Mouse (Mus musculus) forebrain, postnatal 0 days (tissue): ENCODE measurements around the gene Thra. TPM values are rescaled to one million over a fixed set of nuclear protein-coding genes. Genes with fewer than 3 reads are reported as not detected.
A peak's percentile ranks its signal among the peaks of the same experiment; 100 is the strongest.

Source experiments
- ATAC-seq: fragments of 200-750 bp; cut with Nextera tagmentation; 2 replicates; pipeline ENCODE4 v1.8.0; 2017; ENCODE audit warnings: mild to moderate bottlenecking, moderate library complexity
- DNase-seq: peaks from one replicate; pipeline ENCODE4 v3.0.0-alpha.2; 2015
- H3K27ac ChIP-seq: fragments of 300-500 bp; sonication (generic); 2 replicates; pipeline ENCODE4 v1.5.1; 2014; ENCODE audit warnings: low read depth, mild to moderate bottlenecking, antibody characterized with exemption, low read length, moderate library complexity, mixed read lengths
- H3K27me3 ChIP-seq: fragments of 300-500 bp; sonication (generic); 2 replicates; pipeline ENCODE4 v1.6.1; 2014; ENCODE audit warnings: mild to moderate bottlenecking, low read length, mixed read lengths; ENCODE audit not compliant: insufficient read depth
- H3K36me3 ChIP-seq: fragments of 300-500 bp; sonication (generic); 2 replicates; pipeline ENCODE4 v1.6.1; 2014; ENCODE audit warnings: mild to moderate bottlenecking, moderate library complexity; ENCODE audit not compliant: insufficient read depth
- H3K4me1 ChIP-seq: fragments of 300-500 bp; sonication (generic); 2 replicates; pipeline ENCODE4 v1.6.1; 2014; ENCODE audit warnings: antibody characterized with exemption; ENCODE audit not compliant: insufficient read depth
- H3K4me2 ChIP-seq: fragments of 300-500 bp; sonication (generic); 2 replicates; pipeline ENCODE4 v1.6.1; 2014; ENCODE audit warnings: low read depth, mild to moderate bottlenecking, moderate library complexity
- H3K4me3 ChIP-seq: fragments of 300-500 bp; sonication (generic); 2 replicates; pipeline ENCODE4 v1.5.1; 2014; ENCODE audit warnings: low read depth, low read length, mixed read lengths
- H3K9ac ChIP-seq: fragments of 300-500 bp; sonication (generic); 2 replicates; pipeline ENCODE4 v1.6.1; 2014; ENCODE audit warnings: mild to moderate bottlenecking
- H3K9me3 ChIP-seq: fragments of 300-500 bp; sonication (generic); 2 replicates; pipeline ENCODE4 v1.6.1; 2016; ENCODE audit warnings: low read length
- CTCF ChIP-seq: sonication (generic); IDR thresholded peaks from 2 replicates; pipeline ENCODE4 v1.5.1; 2016; ENCODE audit warnings: antibody characterized with exemption, control low read depth, low read depth
- WGBS: fragments of 180-500 bp; shearing (Covaris S2); extraction: QIAGEN DNeasy Blood & Tissue Kit; methylation state at CpG from one replicate; pipeline ENCODE4 v1.1.7; 2014; 5-methylcytosine and 5-hydroxymethylcytosine counted together
- polyA plus RNA-seq: library from polyadenylated mRNA; unstranded; fragments of >200 nt; fragmentation: Nextera tagmentation; extraction: Ambion mirVana; gene quantifications from 2 replicates; pipeline ENCODE4 v1.2.1, GENCODE M21; 2015
- total RNA-seq: library from RNA; depleted of rRNA; stranded (reverse); fragments of >200 nt; gene quantifications from 2 replicates; pipeline ENCODE4 v1.2.3, GENCODE M21; 2014

The Thra gene
- total and polyA plus RNA-seq, 2 experiments from 2014 or later, result 233 to 1,003 TPM

- no peak overlapping the region for H3K4me2 ChIP-seq
- H3K27me3 ChIP-seq, result no peaks in the 10 kb centered on the region
- H3K9me3 ChIP-seq, result no peaks in the 10 kb centered on the region
- no peak overlapping the region for H3K27ac ChIP-seq
- H3K36me3 ChIP-seq, result peaks cover 54% of the 10 kb centered on the region
- H3K9ac ChIP-seq, result 0 out of 2 replicates have a peak overlapping the region, but pooled peaks have one; percentile 2
- DNase-seq (peak; percentile 85), ATAC-seq (peak; percentile 36; the same call in 1 of the 2 replicates)
- 0 out of 2 replicates have a peak, but pooled peaks cover 6% of the 10 kb centered on the region for H3K4me1 ChIP-seq
- WGBS, result 10% methylated on average over 13 of the region's 13 CpGs
- peak; percentile 83 for TF ChIP-seq CTCF
- H3K4me3 ChIP-seq, result no peak overlapping the region
These were observed 22.5 kb upstream of the Thra start for GRCm38 (mm10) chr11:98717904-98718303.

GRCm38 (mm10) chr11:98720756-98721155, 19.7 kb upstream of the Thra start:
- H3K4me1 ChIP-seq, result 0 out of 2 replicates have a peak, but pooled peaks cover 6% of the 10 kb centered on the region
- no peak for ATAC-seq
- H3K27ac ChIP-seq, result no peak overlapping the region
- no peak overlapping the region for H3K4me3 ChIP-seq
- H3K9ac ChIP-seq, result no peak overlapping the region
- no peak for TF ChIP-seq CTCF
- H3K9me3 ChIP-seq, result no peaks in the 10 kb centered on the region
- peaks cover 31% of the 10 kb centered on the region for H3K36me3 ChIP-seq
- H3K4me2 ChIP-seq, result no peak overlapping the region
- whole genome bisulfite sequencing, result 76% methylated on average over 2 of the region's 2 CpGs
- H3K27me3 ChIP-seq, result no peaks in the 10 kb centered on the region
- DNase-seq, result no peak

GRCm38 (mm10) chr11:98721458-98722226, 18.8 kb upstream of the Thra start:
- WGBS, result 59% methylated on average over 24 of the region's 24 CpGs
- H3K4me1 ChIP-seq, result 0 out of 2 replicates have a peak, but pooled peaks cover 6% of the 10 kb centered on the region
- no peak overlapping the region for H3K4me2 ChIP-seq
- ATAC-seq, result peak; percentile 65
- H3K4me3 ChIP-seq, result no peak overlapping the region
- H3K27ac ChIP-seq, result no peak overlapping the region
- H3K27me3 ChIP-seq, result no peaks in the 10 kb centered on the region
- H3K36me3 ChIP-seq, result peaks cover 26% of the 10 kb centered on the region
- H3K9me3 ChIP-seq, result no peaks in the 10 kb centered on the region
- no peak overlapping the region for H3K9ac ChIP-seq
- DNase-seq, result no peak
- peak; percentile 53 for TF ChIP-seq CTCF

- no peak for DNase-seq
- H3K9ac ChIP-seq, result no peak overlapping the region
- no peak overlapping the region for H3K4me3 ChIP-seq
- H3K4me1 ChIP-seq, result 0 out of 2 replicates have a peak, but pooled peaks cover under 1% of the 10 kb centered on the region
- peaks cover 15% of the 10 kb centered on the region; the same call in 1 of the 2 replicates for H3K36me3 ChIP-seq
- H3K27ac ChIP-seq, result no peak overlapping the region
- no peak overlapping the region for H3K4me2 ChIP-seq
- ATAC-seq, result no peak
- no peaks in the 10 kb centered on the region for H3K27me3 ChIP-seq
- WGBS, result 85% methylated on average over 7 of the region's 7 CpGs
- TF ChIP-seq CTCF, result no peak
- H3K9me3 ChIP-seq, result no peaks in the 10 kb centered on the region
These were observed 17.3 kb upstream of the Thra start for GRCm38 (mm10) chr11:98723098-98723497.

- no peak for TF ChIP-seq CTCF
- DNase-seq, result no peak
- ATAC-seq, result no peak
- Histone ChIP-seq H3K4me2 (no peak overlapping the region), H3K27me3 (no peaks in the 10 kb centered on the region), H3K9ac (no peak overlapping the region), H3K9me3 (no peaks in the 10 kb centered on the region), H3K27ac (no peak overlapping the region), H3K4me3 (no peak overlapping the region), H3K36me3 (0 out of 2 replicates have a peak, but pooled peaks cover 9% of the 10 kb centered on the region), H3K4me1 (peaks cover 10% of the 10 kb centered on the region)
- 95% methylated on average over 15 of the region's 15 CpGs for WGBS
These were observed 14.4 kb upstream of the Thra start for GRCm38 (mm10) chr11:98725926-98726506.

- H3K9me3 ChIP-seq, result no peaks in the 10 kb centered on the region
- peak; percentile 95 for DNase-seq
- H3K4me1 ChIP-seq, result peaks cover 10% of the 10 kb centered on the region
- H3K36me3 ChIP-seq, result 0 out of 2 replicates have a peak, but pooled peaks cover 9% of the 10 kb centered on the region
- 0% methylated on average over 16 of the region's 16 CpGs for WGBS
- TF ChIP-seq CTCF, result no peak
- H3K27me3 ChIP-seq, result no peaks in the 10 kb centered on the region
- peak; percentile 99 for ATAC-seq
- H3K4me3 ChIP-seq, result peak within 1 kb of the TSS; percentile 71
- peak within 1 kb of the TSS; percentile 73 for H3K4me2 ChIP-seq
- H3K9ac ChIP-seq, result peak within 1 kb of the TSS; percentile 66
- peak within 1 kb of the TSS; percentile 90 for H3K27ac ChIP-seq
These were observed 11.3 kb upstream of the Thra start, which contains the start of gene Med24 for GRCm38 (mm10) chr11:98729119-98729588. Med24 (minus strand) TSS chr11:98729435.
